Mouse (Mus musculus) c-Kit-positive CD71-positive TER-119-positive erythroid progenitor cells, embryonic 14.5 days (primary cell): Measurements from ENCODE around the gene Tbc1d25.

Experiments
- DNase-seq: peaks from one replicate; pipeline ENCODE4 v3.0.0-alpha.2; 2013; ENCODE audit warnings: low spot score

Tbc1d25 gene

GRCm38 (mm10) chrX:8175504-8176385 lies at the start of gene Tbc1d25:
Gene Tbc1d25 (minus strand): TSS chrX:8176181.
- DNase-seq: peak; percentile 83

GRCm38 (mm10) chrX:8223473-8223872 lies 47.5 kb upstream of the Tbc1d25 start:
- DNase-seq: no peak

- no peak for DNase-seq
Observed at GRCm38 (mm10) chrX:8222678-8223421, 46.9 kb upstream of the Tbc1d25 start.

GRCm38 (mm10) chrX:8222296-8222677 lies 46.3 kb upstream of the Tbc1d25 start:
- DNase-seq: no peak

GRCm38 (mm10) chrX:8219651-8220050 lies 43.7 kb upstream of the Tbc1d25 start:
- DNase-seq: no peak

GRCm38 (mm10) chrX:8218114-8218513 lies 42.1 kb upstream of the Tbc1d25 start:
- no peak for DNase-seq

GRCm38 (mm10) chrX:8217383-8217782 lies 41.4 kb upstream of the Tbc1d25 start:
- DNase-seq: no peak

- DNase-seq: no peak
Observed at GRCm38 (mm10) chrX:8211490-8212207, 35.7 kb upstream of the Tbc1d25 start.

- no peak for DNase-seq
Observed at GRCm38 (mm10) chrX:8209720-8210119, 33.7 kb upstream of the Tbc1d25 start.

- no peak for DNase-seq
Observed at GRCm38 (mm10) chrX:8207224-8207623, 31.2 kb upstream of the Tbc1d25 start.

- no peak for DNase-seq
Observed at GRCm38 (mm10) chrX:8206694-8207197, 30.8 kb upstream of the Tbc1d25 start.

- DNase-seq: peak; percentile 59
Observed at GRCm38 (mm10) chrX:8206015-8206693, 30.2 kb upstream of the Tbc1d25 start, which contains the start of gene Porcn. Gene Porcn (minus strand): TSS chrX:8206525.

GRCm38 (mm10) chrX:8205551-8205950 lies 29.6 kb upstream of the Tbc1d25 start:
- no peak for DNase-seq

GRCm38 (mm10) chrX:8205088-8205487 lies 29.1 kb upstream of the Tbc1d25 start:
- no peak for DNase-seq

GRCm38 (mm10) chrX:8204076-8204475 lies 28.1 kb upstream of the Tbc1d25 start:
- no peak for DNase-seq

GRCm38 (mm10) chrX:8203105-8203504 lies 27.1 kb upstream of the Tbc1d25 start:
- DNase-seq: no peak

- DNase-seq: no peak
Observed at GRCm38 (mm10) chrX:8193419-8193723, 17.4 kb upstream of the Tbc1d25 start, which contains the start of gene Ebp. Gene Ebp (minus strand): TSS chrX:8193512.

- peak; percentile 77 for DNase-seq
Observed at GRCm38 (mm10) chrX:8192640-8193418, 16.8 kb upstream of the Tbc1d25 start.

- DNase-seq: no peak
Observed at GRCm38 (mm10) chrX:8192126-8192639, 16.2 kb upstream of the Tbc1d25 start.

- no peak for DNase-seq
Observed at GRCm38 (mm10) chrX:8182871-8183540, 7.0 kb upstream of the Tbc1d25 start.
